Mouse (Mus musculus): ENCODE measurements around the gene Nhp2. TPM values are rescaled to one million over a fixed set of nuclear protein-coding genes. Genes with fewer than 3 reads are reported as not detected.

Nhp2 gene
- polyA plus RNA-seq (2012; ENCODE audit: low replicate concordance), result 42.9 and 74.4 TPM in 2 replicates

DNA sequence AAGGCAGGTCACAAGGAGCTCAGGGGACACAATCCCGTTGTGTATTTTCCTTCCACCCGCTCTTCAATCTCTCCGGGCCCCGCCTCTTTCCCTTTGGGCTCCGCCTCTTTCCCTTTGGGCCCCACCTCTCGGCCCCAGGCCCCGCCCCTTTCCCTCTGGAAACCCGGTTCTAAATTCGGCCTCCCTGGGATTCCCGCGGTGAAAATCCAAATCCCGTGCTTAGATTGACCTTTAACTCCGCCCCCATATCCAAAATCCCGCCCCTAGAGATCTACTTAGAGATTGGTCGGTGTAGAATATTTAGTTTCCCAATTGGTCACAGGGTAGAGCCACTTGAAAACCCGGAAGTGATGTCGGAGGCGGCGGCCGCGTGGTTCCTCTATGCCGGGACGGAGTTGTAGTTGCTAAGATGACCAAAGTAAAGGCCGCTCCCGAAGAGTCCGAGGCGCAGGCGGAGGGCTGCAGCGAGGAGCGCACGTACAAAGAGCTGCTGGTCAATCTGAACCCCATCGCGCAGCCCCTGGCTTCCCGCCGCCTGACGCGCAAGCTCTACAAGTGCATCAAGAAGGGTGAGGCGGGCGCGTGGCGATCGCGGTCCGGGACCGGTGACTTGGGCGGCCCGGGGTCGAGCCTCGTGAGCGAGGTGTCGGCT lies at the start of gene Nhp2:
Gene Nhp2 (plus strand): TSS at position 327 of the 652 bp plus-strand sequence.

DNA sequence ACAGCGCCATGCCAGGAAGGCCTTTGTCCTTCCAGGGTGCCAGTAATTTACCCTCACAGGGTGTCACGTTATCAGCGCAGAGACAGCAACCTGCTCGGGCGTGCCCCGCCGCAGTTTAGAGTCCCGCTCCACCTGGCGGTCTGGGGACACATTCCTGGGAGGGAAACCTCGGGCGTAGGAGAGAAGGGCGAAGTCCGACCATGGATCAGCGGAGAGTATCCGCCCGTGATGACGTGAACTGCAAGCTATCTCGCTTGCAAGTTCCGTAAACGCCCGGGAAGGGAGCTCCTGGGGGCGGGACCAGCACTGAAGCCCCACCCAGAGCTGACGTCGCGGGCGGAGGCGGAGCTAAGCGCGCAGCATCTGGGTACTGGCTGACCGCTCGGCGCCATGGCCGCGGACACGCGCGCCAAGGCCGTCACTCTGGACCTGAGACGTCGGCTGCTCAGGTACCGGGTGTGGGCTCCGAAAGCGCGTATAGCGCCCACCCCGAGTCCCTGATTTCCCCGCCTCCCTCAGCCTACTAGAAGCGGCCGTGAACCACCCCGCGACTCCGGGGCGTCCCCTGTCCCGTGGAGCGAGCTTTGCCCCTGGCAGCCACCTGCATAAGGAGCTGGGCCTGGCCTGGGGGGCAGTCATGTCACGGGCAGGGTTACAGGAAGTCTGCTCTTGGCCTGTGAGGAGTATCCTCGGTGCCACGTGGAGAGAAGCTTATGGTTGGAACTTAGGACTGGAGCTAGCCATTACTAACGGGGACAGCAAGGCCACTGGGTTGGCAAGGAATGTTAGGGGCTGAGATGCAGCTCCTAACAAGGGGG lies 34.9 kb upstream of the Nhp2 start, which contains the start of gene Phykpl:
Gene Phykpl (plus strand): TSS at position 327 of the 818 bp plus-strand sequence.

DNA sequence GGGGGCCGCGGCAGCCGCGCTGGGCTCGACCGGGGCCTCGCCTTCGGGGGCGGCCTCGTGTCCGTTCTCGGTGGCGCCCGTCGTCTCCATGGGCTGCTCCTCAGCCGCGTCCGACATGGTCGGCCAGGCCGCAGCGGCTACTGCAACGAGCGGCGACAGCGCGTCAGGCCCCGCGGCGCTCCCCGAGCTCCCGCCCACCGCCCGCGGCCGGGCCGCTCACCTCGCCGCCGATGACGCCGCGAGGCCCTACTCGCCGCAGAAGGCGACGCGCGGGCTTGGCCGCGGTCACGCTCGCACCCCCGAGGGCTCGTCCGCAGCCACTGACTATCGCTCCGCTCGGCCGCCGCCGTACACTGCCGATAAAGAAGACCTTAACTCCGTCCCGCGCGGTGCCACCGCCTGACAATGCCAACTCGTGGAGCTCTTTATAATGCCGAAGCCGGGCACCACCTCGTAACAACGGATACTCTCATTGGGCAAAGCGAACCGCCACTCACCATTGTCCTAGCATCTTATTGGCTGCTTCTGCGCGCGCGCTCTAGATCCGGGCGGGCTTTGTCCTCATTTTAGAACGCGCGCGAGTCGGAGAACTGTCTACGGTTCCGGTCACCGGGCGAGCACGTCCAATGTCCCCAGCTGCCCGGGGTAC lies 13.0 kb upstream of the Nhp2 start, which contains the start of gene Hnrnpab:
Gene Hnrnpab (minus strand): TSS at position 401 of the 649 bp plus-strand sequence.

DNA sequence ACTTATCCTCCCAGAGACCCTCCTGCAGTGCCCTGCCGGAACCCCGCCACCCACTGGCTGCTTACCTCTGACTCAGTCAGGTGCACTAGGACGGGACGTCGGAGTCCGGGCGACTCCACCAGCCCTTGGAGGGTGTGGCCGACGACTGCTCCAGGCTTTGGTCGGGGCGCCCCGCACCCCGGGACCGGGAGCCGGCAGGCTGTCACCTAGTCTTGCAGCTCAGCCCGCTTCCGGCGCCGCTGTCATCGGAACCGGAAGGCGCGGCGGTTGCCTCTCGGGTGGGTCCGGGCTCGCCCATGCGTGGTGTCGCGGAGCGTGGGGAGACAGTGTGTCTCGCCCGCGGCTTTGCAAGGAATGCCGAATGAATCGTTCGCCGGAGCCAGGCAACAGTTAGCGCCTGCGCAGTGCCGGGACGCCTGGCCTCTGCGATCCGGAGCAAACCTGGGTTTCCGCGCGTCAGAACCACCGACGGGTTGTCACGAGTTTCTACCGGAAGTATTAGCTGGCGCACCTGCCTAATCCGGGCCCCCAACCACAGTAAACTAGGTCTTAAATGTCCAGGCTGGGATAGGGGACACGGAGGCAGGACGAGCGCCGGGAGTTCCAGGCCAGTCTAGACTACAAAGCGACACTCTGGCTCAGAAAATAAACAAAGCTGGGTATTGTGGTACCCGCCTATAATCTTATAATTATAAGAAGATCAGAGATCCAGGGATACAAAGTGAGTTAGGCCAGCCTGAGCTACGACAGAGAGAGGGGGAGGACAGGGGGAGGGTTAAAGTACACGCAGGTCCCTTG lies 16.2 kb downstream of the Nhp2 start, which contains the start of gene Rmnd5b:
Gene Rmnd5b (minus strand): TSS at position 372 of the 798 bp plus-strand sequence.

DNA sequence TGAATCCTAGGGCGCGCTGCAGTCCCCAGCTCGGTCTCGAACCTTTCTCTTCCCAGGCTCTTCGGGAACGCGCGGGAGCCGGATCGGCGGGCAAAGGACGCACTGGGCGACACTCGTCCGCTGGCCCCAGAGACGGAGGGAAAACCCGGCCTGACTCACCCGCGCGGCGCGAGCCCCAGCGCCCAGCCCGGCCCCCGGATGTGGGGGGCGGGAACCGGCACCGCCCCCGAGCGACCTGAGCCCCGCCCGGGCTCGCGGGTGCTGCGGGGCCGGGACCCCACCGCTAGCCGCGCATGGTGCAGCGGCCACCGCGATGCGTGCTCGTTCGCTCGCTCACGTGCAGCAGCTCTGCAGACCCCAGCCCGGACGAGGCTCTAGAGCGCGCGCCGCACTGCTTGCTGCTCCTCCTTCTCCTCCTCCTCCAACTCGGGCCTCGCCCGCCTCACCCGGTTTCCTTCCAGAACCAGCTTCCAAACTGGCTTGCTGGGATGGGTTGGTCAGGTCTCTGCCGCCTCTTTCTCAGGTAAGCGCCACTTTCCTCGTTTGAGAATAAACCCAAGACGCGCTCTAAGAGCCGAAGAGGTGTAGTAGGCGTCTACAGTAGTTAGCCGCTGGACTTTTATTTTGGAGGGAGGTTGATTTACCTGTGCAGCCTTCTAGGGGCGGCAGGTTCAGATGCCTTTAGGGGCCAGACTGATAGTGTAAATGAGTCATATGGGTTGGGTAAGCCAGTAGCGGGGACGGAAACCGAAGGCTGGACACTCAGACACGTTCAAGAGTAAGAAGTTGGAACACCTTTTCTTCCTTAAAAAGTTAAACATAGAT lies 31.4 kb downstream of the Nhp2 start, which contains the start of the genes N4bp3 and D930048N14Rik:
Gene N4bp3 (minus strand): TSS at position 152 of the 825 bp plus-strand sequence.
Gene D930048N14Rik (plus strand): TSS at position 264 of the 825 bp plus-strand sequence.

Other genes with a start within 250 kb of the Nhp2 start
- 4.5 and 9.5 TPM in 2 replicates for gene Phykpl, start 35.0 kb upstream of the Nhp2 start, polyA plus RNA-seq (2012; ENCODE audit: low replicate concordance)
- 304 and 516 TPM in 2 replicates for gene Hnrnpab, start 12.9 kb upstream of the Nhp2 start, polyA plus RNA-seq (2012; ENCODE audit: low replicate concordance)
- gene Rmnd5b, start 16.2 kb downstream of the Nhp2 start, polyA plus RNA-seq (2012; ENCODE audit: low replicate concordance), result 26.6 and 59.2 TPM in 2 replicates
- gene N4bp3, start 31.1 kb downstream of the Nhp2 start, polyA plus RNA-seq (2012; ENCODE audit: low replicate concordance), result 35.6 and 84.4 TPM in 2 replicates
- gene D930048N14Rik, start 31.2 kb downstream of the Nhp2 start, polyA plus RNA-seq (2012; ENCODE audit: low replicate concordance), result 1.9 and 2.1 TPM in 2 replicates
- gene 0610009B22Rik, start 69.1 kb downstream of the Nhp2 start, polyA plus RNA-seq (2012; ENCODE audit: low replicate concordance), result 0.17 and 1.8 TPM in 2 replicates
- 27.0 and 48.1 TPM in 2 replicates for gene Sec24a, start 143.9 kb downstream of the Nhp2 start, polyA plus RNA-seq (2012; ENCODE audit: low replicate concordance)
- gene Sar1b, start 144.0 kb downstream of the Nhp2 start, polyA plus RNA-seq (2012; ENCODE audit: low replicate concordance), result 3.4 and 6.8 TPM in 2 replicates
- gene Jade2, start 237.9 kb downstream of the Nhp2 start, polyA plus RNA-seq (2012; ENCODE audit: low replicate concordance), result 58.4 and 86.7 TPM in 2 replicates